Mouse (Mus musculus) retina, postnatal 1 day (tissue): ENCODE measurements at regions not wholly inside any gene's neighbourhood (a gene's known extent, or its start where the extent isn't known, plus 50 kb on each side); places are given as distances from the start of the nearest gene placed in this dataset.
A peak's percentile ranks its signal among the peaks of the same experiment; 100 is the strongest.

Experiments
- DNase-seq: peaks from one replicate; pipeline ENCODE4 v3.0.0-alpha.2; 2012

DNA sequence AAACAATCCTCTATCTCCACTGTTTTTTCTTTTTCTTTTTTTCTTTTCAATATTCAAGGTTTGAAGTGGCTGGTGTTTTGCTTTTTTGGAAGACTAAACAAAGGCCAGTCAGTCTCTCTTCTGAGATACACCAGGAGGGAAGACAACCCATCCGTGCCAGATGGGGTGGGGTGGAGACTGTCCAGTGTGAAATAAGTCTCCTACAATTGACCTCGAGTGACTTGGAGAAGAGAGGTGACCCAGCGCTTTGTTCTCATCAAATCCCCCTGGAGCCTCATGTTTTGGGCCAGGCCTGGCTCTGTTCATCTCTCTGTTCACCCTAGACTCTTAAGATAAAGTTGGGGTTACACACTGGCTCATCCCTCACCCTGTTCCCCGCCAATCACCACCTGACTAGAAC, 169.2 kb upstream of the Tbca start:
- DNase-seq: no peak

DNA sequence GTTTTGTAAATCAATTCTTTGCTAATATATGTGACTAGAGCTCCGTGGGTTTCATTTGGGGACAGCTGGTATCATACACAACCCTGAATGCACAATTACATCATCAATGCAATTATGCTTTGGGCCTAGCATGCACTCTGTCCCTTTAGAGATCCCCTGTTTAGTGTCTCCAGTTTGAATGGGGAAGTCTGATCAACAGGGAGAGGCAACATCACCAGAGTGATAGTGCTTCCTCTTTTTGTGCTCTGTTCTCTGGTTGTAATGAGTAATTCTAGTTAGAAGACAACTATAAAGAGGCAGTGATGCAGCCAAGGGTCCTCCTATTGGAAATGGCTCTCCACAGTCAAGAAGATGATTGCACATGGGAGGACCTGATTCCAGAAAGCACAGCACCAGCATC, 158.7 kb upstream of the Tbca start:
- no peak for DNase-seq

DNA sequence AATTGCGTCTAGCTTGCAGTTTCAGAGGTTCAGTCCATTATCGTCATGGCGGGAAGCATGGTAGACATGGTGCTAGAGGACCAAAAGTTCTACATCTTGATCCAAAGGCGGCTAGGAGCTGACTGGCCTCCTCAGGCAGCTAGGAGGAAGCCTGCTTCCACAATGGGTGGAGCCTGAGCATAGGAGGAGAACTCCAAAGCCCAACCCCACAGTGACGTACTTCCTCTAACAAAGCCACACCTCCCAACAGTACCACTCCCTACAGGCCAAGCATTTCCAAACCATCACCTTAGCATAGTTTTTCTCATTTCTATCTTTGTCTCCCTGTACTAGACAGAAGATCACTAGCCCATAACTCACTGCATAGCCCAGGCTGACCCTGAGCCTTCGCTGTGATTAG, 158.0 kb upstream of the Tbca start:
- no peak for DNase-seq

DNA sequence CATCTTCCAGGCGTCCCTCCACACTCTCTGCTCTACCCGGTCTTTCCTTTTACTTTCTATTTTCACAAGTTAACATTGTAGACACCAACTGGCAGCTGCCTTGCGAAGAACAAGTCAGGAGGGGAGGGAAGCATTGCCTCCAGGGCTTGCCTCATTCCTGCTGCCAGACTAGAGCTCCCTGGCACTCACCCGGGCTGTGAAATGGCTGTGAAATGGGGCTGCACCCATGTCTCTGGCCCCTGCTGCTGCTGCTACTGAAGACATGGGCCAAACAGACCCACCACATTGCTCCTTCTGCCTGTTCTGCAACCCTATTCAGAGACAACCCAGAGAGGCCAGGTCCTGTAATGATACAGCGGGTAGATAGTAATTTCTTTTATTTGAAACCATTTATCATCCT, 156.0 kb upstream of the Tbca start:
- no peak for DNase-seq

DNA sequence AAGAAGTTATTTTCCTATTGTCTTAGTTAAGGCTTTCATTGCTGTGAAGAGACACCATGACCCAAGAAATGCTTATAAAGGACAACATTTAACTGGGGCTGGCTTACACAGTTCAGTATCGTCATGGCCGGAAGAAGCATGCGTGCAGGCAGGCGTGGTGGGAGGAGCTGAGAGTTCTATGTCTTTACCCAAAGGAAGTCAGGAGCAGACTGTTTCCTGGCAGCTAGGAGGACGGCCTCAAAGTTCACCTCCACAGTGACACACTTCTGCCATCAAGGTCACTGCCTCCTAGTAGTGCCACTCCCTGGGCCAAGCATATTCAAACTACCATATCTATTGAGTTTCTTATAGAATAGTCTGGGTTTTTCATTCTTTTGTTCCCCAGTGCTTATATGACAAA, 148.4 kb upstream of the Tbca start:
- DNase-seq: no peak

DNA sequence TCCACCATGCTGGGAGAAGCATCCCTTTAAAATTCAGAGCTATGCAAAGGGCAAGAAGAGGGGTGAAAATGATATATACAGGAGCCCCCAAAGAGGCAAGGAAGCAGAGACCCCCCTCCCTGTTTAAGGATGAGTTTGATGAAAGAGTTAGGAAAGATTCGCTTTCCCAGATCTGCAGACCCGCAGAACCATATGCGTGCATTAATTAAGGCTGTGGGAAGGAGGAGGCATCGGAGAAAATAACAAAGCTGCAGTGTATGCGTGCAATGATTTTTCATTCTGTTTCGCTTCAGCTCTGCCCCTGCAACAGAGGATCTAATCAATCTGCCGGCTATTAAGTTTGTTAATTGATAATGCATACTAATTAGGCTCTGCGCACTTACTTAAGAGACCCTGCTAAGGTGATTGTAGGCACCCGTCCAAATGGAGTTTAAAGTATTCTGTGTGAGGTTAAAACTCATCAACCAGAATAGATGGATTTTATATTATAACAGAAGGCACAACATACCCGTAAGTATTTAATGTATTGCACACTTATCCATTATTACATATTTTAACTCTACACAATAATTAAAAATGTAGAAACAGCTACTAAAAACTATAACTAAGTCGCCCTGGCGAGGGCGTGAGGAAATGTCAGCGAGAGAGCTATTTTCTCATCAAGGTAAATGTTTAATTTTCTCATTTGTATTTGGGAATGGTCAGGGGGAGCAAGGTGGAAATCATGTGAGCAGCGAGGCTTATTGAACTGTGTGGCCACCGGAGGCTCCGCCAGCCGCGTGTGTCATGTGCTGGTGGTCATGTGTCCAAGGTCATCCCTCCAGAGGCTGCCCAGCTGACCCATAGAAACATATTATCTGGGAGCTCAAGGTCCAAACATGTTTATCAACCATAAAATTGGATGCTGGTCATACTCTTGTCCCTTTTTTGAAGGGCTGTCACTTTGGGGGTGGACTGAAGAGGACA, 143.2 kb upstream of the Tbca start:
- no peak for DNase-seq

DNA sequence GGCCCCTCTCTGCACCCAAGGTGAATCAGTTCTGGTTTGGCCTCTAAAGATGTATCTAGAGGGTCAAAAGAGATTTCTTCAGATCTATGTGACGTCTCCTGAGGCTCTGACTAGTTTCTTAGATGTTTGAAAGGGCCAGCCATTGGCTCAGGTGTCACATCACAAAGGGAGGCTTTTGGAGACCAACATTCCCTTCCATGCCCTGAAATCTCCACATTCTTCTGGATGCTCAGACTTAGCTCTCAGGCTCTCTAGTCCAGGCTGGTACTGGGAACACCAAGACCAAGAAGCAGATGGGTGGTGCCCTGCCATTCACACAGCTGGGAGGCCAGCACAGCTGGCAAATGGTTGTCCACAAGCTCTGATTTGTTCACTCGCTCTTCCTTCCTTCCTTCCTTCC, 142.4 kb upstream of the Tbca start:
- no peak for DNase-seq

DNA sequence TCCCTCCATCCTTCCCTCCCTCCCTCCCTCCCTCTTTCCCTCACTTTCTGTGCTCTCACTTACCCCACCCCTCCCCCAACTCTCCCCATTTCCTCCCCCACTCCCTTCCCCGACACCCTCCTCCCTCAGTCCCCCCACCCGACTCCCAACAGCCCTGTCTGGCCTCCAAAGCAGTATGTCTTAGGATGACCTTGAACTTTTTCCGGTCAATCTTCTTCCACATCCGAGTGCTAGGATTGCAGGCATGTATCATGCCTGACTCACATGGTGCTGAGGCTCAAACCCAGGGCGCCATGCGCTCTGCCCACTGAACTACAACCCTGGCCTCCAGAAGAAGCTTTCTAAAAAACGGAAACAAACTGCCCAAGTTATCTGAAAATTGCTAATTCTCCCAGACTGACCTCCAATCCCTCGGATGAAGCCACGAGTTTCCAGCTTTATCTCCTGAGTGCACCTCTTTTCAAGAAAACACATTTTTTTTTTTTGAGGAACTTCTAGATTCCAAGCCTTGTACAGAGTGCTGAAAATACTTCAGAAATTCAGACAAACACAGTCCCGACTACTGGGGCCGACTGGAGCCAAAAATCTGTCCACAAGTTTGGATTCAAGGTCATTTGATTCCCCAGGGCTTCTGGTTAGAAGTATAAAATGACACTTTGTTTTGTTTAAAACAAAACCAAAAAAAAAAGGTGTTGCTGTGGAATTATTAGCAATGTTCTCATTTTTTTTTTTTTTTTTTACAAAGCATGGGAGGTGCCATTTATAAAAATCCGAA, 141.7 kb upstream of the Tbca start:
- no peak for DNase-seq

DNA sequence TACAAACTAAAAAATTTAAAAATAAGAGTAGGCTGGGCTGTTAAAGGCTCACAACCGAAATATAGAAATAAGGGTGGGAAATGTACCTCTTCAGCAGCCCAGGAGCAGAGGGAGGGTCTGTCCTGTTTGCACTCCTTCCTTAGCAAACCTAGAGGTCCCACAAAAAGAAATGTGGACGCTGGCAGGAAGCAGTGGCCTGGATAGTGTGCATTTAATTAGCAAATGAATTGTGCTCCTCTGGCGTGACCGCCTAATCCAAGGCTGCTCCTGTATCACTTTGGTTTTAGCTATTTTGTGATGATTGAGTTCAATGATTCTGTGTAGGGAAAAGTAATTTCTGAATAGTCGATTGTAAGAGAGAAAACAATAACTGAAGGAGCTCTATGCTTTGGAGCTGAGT, 141.1 kb upstream of the Tbca start:
- DNase-seq: no peak

DNA sequence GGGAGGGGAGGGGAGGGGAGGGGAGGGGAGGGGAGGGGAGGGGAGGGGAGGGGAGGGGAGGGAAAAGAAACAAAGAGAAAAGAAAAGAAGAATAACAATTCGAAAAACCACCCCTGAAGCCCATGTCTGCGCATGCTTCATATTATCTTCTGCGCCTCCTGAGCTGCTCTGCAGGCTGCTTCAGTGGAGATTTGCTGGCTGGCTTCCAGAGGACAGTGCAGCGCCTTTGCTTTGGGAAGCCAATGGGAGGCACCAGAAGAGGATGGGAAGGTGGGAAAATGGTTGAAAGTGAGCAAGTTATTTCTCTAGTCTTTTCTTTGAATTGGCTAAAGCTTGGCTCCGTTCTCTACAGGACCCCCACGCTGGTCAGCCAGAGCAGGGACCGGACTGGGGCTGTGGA, 137.8 kb upstream of the Tbca start:
- no peak for DNase-seq

DNA sequence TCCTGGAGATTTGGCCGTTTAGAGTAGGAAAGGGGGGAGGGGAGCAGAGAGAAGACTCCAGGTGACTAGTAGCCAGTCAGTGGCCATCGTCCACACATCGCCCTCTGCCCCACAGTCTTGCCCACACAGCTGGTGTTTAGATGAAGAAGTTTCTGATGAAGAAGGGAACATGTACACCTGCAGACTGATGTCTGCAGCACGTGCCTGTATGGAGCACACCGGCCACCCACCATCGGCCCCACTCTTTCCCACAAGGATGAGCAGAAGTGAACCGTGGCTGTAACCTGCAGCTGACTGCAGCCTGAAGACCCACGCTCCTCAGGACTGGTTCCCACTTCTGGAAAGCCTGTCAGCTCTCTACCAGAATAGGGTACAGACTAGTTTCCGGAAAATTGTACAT, 121.1 kb upstream of the Tbca start:
- DNase-seq: no peak

DNA sequence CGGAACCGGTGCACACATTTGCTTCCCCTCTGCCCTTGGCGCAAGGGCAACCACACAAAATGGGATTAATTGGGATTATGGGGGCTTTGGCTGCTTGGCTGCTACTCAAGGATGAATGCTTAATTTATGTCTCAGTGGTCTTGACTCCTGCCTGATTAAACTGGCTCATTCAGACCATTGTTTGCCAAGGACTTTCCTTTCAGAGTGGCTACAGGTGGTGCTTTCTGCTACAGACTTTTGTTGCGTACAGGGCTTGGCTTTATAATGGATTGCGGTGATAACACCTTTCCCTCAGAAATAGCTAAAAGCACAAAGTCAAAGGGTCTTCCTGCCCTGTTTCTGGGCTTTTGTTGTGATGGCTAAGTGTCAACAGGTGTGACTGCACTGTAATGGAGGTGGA, 120.4 kb upstream of the Tbca start:
- DNase-seq: peak; percentile 37

DNA sequence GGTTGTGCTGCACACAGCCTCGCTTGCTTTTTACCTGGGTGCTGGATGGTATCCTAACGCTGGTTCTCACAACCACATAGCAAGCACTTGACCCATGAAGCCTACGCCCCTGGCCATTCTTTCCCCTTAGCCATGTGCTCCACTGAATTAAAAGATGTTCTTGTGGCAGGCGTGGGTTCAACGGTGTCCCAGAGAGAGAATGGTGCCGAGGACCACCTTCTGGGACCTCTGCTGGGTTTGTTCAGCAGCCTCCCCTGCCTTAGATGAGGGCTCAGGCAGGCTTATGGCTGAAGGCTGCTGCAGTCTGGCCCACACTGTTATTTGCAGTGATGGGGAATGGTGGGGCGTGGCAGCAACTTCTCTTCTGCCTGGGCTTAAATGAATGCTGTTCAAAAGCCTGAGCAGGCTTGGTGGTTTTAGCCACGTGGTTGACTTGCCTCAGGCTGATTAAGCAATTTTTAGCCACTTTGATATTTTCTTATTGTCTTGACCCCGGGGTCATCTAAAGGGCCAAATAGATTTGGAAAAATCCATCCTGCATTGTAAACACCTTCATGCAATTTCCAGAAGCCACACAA, 119.5 kb upstream of the Tbca start:
- no peak for DNase-seq

DNA sequence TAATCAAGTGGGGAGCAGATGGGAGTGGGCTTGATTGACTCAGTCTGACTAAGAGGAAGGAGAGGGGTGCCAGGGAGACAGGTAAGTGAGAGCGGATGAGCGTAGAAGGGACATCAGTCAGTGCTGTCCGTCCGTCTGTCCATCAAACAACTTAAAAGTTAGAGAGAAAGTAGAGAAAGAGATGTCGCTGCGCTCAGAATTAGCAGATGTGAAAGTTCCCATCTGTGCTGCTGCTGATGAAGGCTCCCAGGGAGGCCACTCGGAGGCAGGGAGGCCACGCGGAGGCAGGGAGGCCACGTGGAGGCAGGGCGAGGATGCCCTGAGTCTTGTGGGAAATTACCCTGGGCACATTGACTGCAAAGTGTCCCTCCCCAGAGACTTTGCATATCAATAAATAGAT, 118.4 kb upstream of the Tbca start:
- no peak for DNase-seq

DNA sequence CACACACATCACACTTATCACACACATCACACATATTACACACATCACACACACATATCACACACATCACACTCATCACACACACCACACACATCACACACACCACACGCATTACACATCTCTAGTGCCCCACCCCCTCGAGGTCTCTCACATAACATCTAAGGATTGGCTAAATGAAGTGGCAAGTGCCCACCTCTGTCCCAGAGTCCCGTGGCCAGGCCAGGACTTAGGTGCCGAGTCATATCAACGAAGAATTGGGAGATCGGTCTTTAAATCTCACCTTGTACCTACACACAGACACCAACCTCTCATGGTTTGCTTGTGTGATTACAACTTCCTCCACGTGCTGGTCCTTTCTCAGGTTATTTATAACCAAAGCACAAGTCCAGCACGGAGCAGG, 117.7 kb upstream of the Tbca start:
- no peak for DNase-seq

DNA sequence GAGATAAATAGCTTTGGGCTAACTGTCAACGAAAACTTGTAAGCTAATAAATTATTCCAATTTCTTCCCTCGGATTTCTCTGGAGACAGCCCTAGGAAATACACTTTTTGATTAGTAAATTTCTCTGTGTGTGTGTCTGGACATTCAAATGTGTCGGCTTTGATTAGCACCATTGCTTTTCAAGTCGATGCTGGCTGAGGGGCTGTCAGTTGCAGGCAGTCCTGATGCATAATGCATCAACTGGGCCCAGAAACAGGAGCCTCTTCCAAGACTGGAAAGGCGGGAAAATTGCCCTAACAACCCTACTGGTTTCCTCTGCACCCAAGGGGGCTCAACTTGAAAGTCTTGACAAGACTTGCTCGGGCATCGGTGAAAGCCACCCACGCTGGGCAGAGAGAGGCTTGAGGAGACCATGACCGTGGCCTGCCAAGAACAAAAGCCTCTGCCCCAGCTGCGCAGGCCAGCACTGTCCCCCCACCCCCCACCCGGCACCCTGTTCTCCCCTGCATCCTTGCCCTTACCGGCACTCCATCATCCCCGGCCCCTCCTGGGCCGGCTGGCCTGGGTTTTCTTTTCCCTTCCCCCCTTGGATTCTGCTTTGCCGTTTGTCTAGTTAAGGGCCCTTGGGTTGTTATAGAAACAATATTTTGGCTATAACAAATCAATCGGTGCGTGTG, 108.1 kb upstream of the Tbca start:
- no peak for DNase-seq

DNA sequence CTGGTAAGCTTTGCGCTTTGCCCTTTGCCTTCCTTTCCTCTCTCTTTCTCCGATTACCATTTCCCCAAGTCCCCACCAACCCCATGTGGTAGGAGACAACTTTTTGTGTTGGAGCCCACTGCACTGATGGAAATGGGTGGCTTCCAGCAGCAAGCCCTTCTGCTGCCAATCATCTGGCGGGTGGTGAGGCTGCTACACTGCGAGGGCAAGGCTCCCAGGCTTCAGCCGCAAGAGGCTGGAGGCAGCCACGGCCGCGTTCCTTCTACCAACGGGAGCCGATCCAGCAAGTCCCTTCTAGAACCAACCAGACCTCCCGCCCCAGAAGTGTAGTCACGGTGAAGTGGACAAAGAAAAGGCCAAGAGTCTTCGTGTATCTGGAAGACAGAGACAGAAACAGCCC, 107.1 kb upstream of the Tbca start:
- no peak for DNase-seq

DNA sequence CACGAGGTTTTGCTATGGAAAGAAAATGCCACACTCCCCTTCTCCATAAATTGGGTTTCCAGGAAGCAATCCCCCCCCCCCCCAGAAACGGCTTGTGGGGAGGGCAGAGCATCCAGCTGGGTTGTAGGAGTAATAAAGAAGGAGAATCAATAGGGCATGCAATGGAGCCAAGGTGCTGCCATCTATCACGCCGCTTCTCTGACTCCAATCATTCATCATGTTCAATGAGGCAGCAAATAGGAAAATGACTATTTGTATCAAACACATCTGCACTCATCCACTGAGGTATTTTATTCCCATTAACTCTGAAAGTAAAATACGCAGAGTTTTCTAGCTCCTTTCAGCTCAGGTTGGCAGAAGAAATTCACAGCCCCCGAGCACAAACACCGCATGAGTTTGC, 103.5 kb upstream of the Tbca start:
- no peak for DNase-seq

DNA sequence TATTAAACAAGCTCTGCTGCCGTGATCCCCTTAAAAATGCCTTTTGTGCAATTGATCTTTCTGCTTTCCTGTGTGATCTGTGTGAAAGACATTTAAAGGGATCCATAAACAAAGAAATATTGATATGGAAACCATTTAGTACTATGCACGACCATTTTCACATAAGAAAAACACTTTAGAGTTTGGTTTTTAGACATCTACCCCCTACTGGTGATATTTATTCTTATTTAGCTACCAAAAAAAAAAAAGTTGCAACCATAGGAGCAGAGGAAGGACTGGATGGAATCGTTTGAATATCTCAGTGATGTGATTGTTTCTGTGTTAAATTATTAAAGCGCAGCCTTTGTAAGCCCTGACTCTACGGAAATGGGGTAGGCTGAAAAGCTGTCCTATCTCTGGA, 101.4 kb upstream of the Tbca start:
- DNase-seq: no peak

DNA sequence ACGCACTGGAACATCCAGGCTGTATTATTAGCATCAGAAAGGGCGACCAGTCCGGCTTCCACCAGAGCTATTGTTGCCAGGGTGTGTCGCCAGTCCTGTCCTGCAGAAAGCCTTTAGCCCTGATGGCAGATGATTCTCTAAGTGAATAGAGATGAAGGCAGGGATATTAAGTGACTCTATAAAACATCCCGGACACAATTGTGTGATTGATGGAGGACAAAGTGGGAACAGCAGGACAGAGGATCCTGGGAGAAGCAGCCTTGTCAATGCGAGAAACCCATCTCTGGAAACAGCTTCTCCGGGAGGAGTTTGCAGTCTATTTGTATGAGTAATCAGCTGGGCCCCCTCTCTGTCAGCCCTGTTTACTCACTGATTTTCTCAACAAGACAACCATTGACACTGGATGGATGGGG, 82.1 kb upstream of the Tbca start:
- peak; percentile 30 for DNase-seq

DNA sequence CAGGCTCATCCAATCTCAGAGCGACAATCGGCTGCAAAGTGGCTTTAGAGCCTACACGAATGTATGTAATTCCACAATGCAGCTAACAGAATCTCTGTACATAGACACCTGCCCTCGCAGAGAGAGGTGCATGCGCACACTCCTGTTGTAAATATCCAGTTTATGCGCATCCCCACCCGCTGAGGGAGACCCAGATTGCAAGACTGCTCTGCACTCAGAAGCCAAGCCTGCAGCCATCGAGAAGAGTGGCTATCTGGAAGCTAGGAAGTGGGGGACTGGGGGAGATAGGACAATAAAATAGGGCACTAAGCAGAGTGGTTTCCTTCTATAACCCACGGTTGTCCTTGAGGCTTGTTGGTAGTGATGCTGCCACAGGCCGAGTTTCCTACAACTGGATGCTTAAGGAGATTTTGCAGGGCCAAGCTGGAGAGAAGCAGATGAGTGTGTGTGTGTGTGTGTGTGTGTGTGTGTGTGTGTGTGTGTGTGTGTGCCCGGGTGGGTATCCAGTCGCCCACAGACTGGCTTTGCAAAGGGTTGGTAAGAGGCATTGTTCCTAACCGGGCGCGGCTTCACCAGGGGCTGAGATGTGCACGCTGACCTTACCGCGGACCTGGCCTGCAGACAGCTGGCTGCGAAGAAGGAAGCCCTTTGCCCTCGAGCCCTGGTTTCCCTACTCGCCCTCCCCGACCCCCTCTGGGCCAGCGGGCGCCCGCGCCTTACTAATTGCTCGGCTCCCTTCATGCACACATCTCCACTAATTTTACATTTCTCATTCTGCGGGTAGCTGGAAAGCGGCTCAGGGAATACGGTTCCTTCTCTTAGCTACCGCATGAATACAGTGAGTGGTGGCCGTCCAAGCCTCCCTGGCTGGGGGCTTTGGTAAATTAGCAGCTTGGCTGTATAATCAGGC, 81.1 kb upstream of the Tbca start:
- DNase-seq: peak; percentile 49

DNA sequence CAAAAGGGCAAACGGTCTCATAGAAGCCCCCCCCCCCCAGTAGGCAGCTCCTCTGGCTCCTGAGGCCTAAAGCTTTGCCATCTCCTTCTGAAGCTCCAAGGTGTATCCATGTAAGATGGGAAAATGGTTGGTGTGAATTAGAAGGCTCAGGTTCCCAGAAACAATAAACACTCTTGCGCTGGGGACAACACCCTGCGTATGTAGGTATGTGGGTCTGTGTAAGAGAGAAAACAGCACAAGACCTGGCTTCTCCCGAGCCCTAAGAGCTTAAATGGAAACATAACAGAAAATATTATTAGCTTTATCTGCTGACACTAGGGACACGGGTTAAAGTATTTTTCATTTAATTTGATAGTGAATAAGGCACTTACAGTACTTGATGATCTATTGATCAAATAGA, 79.9 kb upstream of the Tbca start:
- peak; percentile 15 for DNase-seq
